Mouse (Mus musculus) ES-Bruce4 (cell line): ENCODE results near the gene Map3k12.

Source experiments
- CTCF ChIP-seq: IDR thresholded peaks from one replicate; pipeline ENCODE4 v1.8.1; 2011; ENCODE audit warnings: low read depth, low read length
- POLR2A ChIP-seq: IDR thresholded peaks from one replicate; pipeline ENCODE4 v1.8.1; 2011; ENCODE audit warnings: low read length; ENCODE audit not compliant: insufficient read depth

DNA sequence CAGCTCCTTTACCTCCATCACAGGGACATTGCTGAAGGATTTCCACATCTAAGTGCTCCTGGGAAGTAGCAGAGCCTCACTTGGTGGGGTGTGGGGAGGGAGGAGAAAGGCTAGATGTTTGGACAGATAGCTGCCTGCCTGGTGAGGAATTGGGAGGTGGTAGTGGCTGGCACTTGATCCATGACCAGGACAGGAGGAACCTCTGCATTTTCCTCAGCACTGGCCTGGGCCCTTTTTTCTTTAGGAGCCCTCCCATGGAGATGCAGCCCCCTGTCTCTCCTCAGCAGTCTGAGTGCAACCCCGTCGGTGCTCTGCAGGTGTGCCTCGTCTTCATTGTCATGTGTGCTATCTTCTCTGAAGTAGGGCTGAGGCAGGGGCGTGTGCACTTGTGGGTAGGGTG lies 4.6 kb upstream of the Map3k12 start:
- TF ChIP-seq POLR2A (no peak), CTCF (no peak)
